Mouse (Mus musculus) neural tube, embryonic 13.5 days (tissue): ENCODE measurements at regions not wholly inside any gene's neighbourhood (a gene's known extent, or its start where the extent isn't known, plus 50 kb on each side); places are given as distances from the start of the nearest gene placed in this dataset.

Experiments
- ATAC-seq: fragments of 200-750 bp; cut with Nextera tagmentation; 2 replicates; pipeline ENCODE4 v1.8.0; 2017; ENCODE audit warnings: low read depth, mild to moderate bottlenecking, moderate TSS enrichment, moderate library complexity
- H3K27ac ChIP-seq: fragments of 300-500 bp; sonication (generic); replicated peaks from 2 replicates; pipeline ENCODE4 v1.5.1; 2015; ENCODE audit warnings: moderate library complexity, mild to moderate bottlenecking, inconsistent platforms
- H3K27me3 ChIP-seq: fragments of 300-500 bp; sonication (generic); 2 replicates; pipeline ENCODE4 v1.6.1; 2015; ENCODE audit warnings: mild to moderate bottlenecking, inconsistent platforms
- H3K36me3 ChIP-seq: fragments of 300-500 bp; sonication (generic); 2 replicates; pipeline ENCODE4 v1.6.1; 2015; ENCODE audit warnings: mild to moderate bottlenecking, inconsistent platforms
- H3K4me1 ChIP-seq: fragments of 300-500 bp; sonication (generic); replicated peaks from 2 replicates; pipeline ENCODE4 v1.6.1; 2015; ENCODE audit warnings: inconsistent platforms
- H3K4me2 ChIP-seq: fragments of 300-500 bp; sonication (generic); 2 replicates; pipeline ENCODE4 v1.6.1; 2015; ENCODE audit warnings: inconsistent platforms, mild to moderate bottlenecking, moderate library complexity
- H3K4me3 ChIP-seq: fragments of 300-500 bp; sonication (generic); 2 replicates; pipeline ENCODE4 v1.5.1; 2015; ENCODE audit warnings: mild to moderate bottlenecking, inconsistent platforms
- H3K9ac ChIP-seq: fragments of 300-500 bp; sonication (generic); 2 replicates; pipeline ENCODE4 v1.6.1; 2015; ENCODE audit warnings: moderate library complexity, mild to moderate bottlenecking, inconsistent platforms
- H3K9me3 ChIP-seq: fragments of 300-500 bp; sonication (generic); 2 replicates; pipeline ENCODE4 v1.6.1; 2016; ENCODE audit warnings: inconsistent platforms
- WGBS: fragments of 180-500 bp; shearing (Covaris S2); methylation state at CpG from one replicate; pipeline ENCODE4 v1.1.7; 2015; 5-methylcytosine and 5-hydroxymethylcytosine counted together

DNA sequence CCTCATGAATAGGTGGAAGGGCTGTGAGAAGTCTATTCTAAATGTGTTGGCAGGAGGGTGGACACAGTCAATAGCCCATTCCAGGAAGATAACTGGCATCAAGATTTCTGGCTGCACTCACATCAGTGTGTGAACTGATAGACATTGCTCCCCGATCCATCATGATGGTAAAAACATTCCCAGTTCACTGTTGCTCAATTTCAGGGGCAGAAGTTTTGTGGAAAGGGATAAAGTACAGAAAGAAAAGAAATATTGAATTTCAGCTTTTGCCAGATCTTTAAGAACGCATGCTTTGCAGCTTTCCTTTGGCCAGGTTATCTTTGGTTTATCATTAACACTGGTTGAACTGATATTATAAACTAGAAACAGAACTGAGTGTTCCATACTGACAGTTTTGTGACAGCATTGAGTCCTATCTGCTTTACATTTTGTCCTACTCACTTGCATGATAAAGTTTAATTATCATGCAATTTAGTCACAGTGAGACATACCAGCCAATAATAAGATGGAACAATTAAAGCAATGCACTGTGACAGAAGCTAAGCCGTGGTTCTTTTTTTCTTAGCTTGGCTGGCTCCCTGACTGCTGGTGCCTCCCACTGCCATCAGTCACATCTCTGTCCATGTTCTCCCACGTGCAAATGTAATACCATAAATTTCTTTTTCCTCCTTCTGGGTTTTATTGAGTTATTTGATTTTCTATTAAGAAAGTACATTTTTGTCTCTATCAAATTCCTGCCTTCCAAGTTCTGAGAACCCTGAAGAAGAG is 302.1 kb downstream of the Etaa1 start:
- Histone ChIP-seq H3K4me1 (no peaks in the 10 kb centered on the region), H3K36me3 (no peaks in the 10 kb centered on the region), H3K4me2 (no peak overlapping the region), H3K27ac (no peak overlapping the region), H3K27me3 (no peaks in the 10 kb centered on the region), H3K4me3 (no peak overlapping the region), H3K9ac (no peak overlapping the region), H3K9me3 (no peaks in the 10 kb centered on the region)
- 50% methylated on average over 4 of the region's 4 CpGs for WGBS
- no peak for ATAC-seq

DNA sequence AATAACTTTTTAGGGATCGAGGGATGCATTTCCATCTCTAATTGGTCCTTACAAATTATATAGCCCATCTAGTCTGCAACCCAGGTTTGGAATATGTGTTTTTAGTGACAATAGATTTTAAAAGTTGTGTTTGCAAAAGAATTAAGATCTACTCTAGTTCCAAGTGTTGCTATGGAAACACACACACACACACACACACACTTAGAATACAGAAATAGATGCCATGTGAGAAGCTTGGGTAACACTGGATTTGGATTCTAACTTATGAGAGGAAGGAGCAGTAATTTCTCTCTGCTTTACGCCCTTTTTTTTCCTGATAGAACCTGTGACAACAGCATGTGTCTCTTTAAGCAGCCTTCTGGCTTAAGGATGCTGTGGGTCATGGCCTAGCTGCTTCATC is 297.8 kb downstream of the Etaa1 start:
- no peak for ATAC-seq
- WGBS, result 92% methylated on average over 2 of the region's 2 CpGs
- Histone ChIP-seq H3K27ac (no peak overlapping the region), H3K4me2 (no peak overlapping the region), H3K4me3 (no peak overlapping the region), H3K9me3 (no peaks in the 10 kb centered on the region), H3K4me1 (0 out of 2 replicates have a peak, but pooled peaks cover 8% of the 10 kb centered on the region), H3K9ac (no peak overlapping the region), H3K36me3 (no peaks in the 10 kb centered on the region), H3K27me3 (no peaks in the 10 kb centered on the region)

DNA sequence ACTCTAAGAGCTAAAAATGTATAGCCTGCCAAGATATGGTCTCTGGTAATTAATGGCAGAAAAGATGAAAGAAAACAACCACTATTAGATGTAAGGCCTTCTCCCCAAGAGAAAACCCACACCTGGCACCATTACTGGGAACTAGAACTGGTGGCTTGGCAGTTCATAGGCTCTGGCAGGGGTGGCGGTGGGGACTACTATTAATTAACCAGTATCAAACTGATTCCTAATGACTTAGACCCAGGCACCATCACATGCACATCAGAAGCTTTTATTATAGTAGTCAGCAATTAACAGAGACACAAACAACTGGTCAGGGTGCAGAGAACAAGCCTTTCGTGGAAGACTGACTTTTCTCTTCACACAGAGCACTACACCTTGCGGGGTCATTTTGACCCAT is 296.0 kb downstream of the Etaa1 start:
- no peaks in the 10 kb centered on the region for H3K36me3 ChIP-seq
- 0 out of 2 replicates have a peak, but pooled peaks cover 8% of the 10 kb centered on the region for H3K4me1 ChIP-seq
- no peaks in the 10 kb centered on the region for H3K27me3 ChIP-seq
- H3K9ac ChIP-seq, result no peak overlapping the region
- no peak overlapping the region for H3K27ac ChIP-seq
- ATAC-seq, result peak; percentile 23; the same call in 1 of the 2 replicates
- H3K9me3 ChIP-seq, result no peaks in the 10 kb centered on the region
- no peak overlapping the region for H3K4me3 ChIP-seq
- WGBS, result 74% methylated on average over 3 of the region's 3 CpGs
- no peak overlapping the region for H3K4me2 ChIP-seq

DNA sequence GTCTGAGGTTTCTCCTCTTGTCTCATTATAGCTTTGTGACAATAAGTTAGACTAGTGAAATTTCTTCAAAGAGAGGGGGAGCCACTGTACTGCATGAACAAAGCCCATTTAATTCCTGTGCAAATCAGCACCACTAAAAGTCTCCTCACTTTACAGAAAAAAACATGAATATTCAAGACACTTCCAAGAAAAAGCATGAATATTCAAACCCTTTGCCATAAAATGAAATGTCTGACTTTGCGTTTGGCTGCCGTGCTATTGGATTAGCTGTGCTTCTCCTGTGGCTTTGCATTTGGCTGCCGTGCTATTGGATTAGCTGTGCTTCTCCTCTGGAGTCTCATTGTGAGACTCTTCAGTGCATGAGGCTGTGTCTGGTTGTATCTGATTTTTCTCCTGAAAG is 295.4 kb downstream of the Etaa1 start:
- H3K4me3 ChIP-seq, result no peak overlapping the region
- H3K9me3 ChIP-seq, result no peaks in the 10 kb centered on the region
- H3K36me3 ChIP-seq, result no peaks in the 10 kb centered on the region
- no peaks in the 10 kb centered on the region for H3K27me3 ChIP-seq
- no peak overlapping the region for H3K27ac ChIP-seq
- ATAC-seq, result peak; percentile 61; the same call in 1 of the 2 replicates
- H3K4me2 ChIP-seq, result no peak overlapping the region
- 26% methylated on average over 3 of the region's 3 CpGs for WGBS
- 0 out of 2 replicates have a peak, but pooled peaks cover 8% of the 10 kb centered on the region for H3K4me1 ChIP-seq
- no peak overlapping the region for H3K9ac ChIP-seq

DNA sequence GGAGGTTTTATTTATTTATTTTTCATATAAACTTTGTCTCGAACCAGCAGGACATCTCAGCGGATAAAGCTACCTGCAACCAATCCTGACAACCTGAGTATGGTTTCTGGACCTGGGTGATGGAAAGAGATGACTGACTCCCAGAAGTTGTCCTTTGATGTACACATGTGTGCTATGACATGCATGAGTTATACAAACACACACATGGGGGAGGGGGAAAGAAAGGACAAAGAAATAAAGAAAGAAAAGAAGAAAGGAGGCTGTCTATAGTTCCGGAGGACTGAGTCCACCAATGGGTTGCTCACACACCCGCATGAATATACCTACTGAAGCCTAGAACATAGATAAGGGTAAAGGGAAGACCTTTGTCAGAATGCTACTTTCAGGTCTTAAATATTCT is 295.0 kb downstream of the Etaa1 start:
- H3K9me3 ChIP-seq, result no peaks in the 10 kb centered on the region
- ATAC-seq, result no peak
- H3K4me2 ChIP-seq, result no peak overlapping the region
- no peak overlapping the region for H3K9ac ChIP-seq
- no peaks in the 10 kb centered on the region for H3K36me3 ChIP-seq
- no peak overlapping the region for H3K4me3 ChIP-seq
- 87% methylated on average over 4 of the region's 4 CpGs for WGBS
- 0 out of 2 replicates have a peak, but pooled peaks cover 8% of the 10 kb centered on the region for H3K4me1 ChIP-seq
- no peaks in the 10 kb centered on the region for H3K27me3 ChIP-seq
- no peak overlapping the region for H3K27ac ChIP-seq

DNA sequence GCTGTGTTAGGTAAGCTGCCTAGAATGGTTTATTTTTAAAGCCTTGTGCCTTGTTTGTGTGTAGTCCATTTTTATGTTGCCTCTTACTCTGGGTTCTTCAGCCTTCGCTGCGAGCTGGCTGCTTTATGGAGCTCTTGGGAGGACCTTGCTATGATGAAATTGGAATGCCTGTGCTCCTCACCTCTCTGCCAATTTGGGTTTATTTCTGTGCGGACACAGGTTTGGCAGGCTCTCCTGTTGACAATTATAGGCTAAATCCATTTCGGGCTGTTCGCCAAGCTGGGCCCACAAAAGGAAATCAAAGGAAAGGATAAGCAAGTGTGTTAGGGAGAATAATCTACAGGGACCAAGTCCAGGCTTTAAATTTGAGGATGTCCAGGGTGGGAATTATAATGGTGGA is 289.8 kb downstream of the Etaa1 start:
- H3K9ac ChIP-seq, result no peak overlapping the region
- ATAC-seq, result no peak
- no peak overlapping the region for H3K4me2 ChIP-seq
- no peaks in the 10 kb centered on the region for H3K4me1 ChIP-seq
- no peaks in the 10 kb centered on the region for H3K9me3 ChIP-seq
- 69% methylated on average over 5 of the region's 5 CpGs for WGBS
- H3K27me3 ChIP-seq, result no peaks in the 10 kb centered on the region
- no peaks in the 10 kb centered on the region for H3K36me3 ChIP-seq
- H3K4me3 ChIP-seq, result no peak overlapping the region
- H3K27ac ChIP-seq, result 0 out of 2 replicates have a peak overlapping the region, but pooled peaks have one; percentile 11

DNA sequence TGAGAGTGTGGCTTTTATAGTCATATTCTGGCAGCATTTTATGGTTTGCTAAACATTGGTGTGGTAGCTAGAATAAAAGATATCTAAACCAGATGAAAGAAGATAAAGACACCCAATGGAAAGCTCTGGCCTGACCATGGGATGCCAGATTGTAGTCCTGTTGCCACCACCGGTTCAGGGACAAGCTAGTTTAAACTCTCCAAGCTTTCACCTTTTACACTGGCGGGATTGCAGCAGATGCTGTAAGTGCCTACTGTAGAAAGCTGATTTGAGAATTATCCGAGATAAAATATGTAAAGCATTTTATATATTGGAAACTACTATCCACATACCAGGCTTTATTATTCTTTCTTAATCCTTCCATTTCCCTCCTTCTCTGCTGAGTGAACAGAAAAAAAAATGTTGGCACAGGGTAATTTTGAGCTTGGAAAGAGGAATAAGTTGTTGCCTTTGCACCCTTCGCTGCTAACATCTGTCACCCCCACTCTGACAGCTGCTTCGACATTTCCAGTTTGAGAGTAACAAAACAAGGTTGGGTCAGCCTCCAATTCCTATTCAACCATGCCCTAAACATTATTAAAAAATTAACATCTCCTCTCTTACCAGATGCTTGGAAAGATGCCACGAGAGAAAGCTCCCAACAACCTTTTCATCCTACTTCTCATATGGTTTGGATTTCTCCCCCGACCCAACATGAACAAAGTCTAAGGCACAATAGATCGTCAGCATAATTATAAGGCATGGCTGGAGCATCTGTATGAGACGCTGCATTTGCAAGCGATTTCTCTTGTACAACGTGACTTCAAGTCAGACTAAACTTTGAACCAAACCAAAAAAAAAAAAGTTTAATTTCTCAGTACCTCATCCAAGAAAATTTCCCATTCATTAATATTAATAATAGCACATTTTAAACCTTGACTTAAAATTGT is 287.8 kb downstream of the Etaa1 start:
- Histone ChIP-seq H3K27me3 (no peaks in the 10 kb centered on the region), H3K36me3 (no peaks in the 10 kb centered on the region), H3K4me3 (no peak overlapping the region), H3K9ac (no peak overlapping the region), H3K9me3 (no peaks in the 10 kb centered on the region), H3K4me2 (no peak overlapping the region), H3K4me1 (no peaks in the 10 kb centered on the region), H3K27ac (no peak overlapping the region)
- WGBS, result 78% methylated on average over 11 of the region's 11 CpGs
- ATAC-seq, result no peak

DNA sequence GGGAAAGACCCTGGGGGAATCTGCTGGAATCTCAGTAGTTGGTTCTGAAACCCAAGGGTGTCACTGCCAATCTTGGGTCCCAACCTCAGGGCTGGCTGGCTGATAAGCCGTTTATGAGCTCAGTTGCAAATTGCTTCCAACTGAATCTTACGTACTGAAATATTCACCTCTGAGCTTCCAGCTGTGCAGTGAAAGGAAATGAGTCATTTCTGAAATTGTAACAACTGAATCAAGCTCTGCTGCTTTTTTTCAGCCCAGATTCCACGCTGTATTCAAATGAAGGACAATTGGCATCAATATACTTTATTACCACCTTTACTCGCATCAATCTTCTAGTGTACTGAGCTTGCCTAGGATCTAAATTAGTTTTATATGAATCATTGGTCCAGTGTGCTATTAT is 272.7 kb downstream of the Etaa1 start:
- H3K9ac ChIP-seq, result no peak overlapping the region

DNA sequence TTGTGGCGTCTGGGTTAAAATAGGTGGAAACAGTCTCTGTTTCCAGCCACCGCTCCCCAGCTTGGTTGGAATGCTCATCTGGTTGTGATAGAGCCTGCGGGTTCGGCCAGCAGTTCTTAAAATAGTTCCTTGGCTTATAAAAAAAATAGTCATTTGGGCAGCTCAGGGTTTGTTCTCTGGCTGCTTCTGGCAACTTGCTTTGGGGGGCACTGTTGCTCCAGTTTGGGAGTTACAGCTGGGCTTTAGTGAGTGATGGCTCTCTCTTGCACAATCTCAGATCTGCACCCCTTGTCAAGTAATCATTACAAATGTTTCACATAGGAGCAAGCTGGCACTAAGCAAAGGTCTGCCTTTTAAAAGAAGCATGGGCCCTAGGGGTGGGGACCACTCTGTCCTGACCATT is 268.0 kb downstream of the Etaa1 start:
- no peaks in the 10 kb centered on the region for H3K36me3 ChIP-seq
- H3K9ac ChIP-seq, result no peak overlapping the region
- H3K27me3 ChIP-seq, result no peaks in the 10 kb centered on the region
- no peak overlapping the region for H3K27ac ChIP-seq
- no peak overlapping the region for H3K4me2 ChIP-seq
- peaks cover 8% of the 10 kb centered on the region for H3K4me1 ChIP-seq
- peak; percentile 80 for ATAC-seq
- 43% methylated on average over 4 of the region's 4 CpGs for WGBS
- H3K9me3 ChIP-seq, result peaks cover 6% of the 10 kb centered on the region; the same call in 1 of the 2 replicates
- H3K4me3 ChIP-seq, result no peak overlapping the region

More for the DNA sequence above, 272.7 kb downstream of the Etaa1 start:
- Histone ChIP-seq H3K27me3 (no peaks in the 10 kb centered on the region), H3K4me2 (no peak overlapping the region), H3K36me3 (no peaks in the 10 kb centered on the region), H3K4me3 (no peak overlapping the region), H3K4me1 (0 out of 2 replicates have a peak, but pooled peaks cover 2% of the 10 kb centered on the region), H3K9me3 (peaks cover 6% of the 10 kb centered on the region; the same call in 1 of the 2 replicates), H3K27ac (no peak overlapping the region)
- 53% methylated on average over 4 of the region's 4 CpGs for WGBS
- ATAC-seq, result no peak

DNA sequence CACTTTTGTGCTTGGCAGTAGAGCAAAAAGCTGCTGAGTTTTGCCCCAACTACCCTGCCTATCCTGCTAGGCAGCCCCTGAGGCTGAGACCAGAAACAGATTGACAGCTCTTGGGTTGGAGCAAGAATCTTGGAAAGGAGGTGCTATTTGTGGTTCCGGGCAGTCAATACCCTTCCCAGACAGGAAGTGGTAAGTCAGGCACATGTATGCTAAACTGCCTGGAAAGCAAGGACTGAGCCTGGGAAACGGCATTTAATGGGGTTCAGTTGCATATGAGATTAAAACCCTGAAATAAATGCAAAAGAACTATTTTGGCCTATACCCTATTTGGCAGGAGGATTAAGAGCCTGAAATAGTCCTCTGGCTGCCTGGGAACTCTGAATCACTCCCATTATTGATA is 266.9 kb downstream of the Etaa1 start:
- H3K9ac ChIP-seq, result no peak overlapping the region
- peaks cover 8% of the 10 kb centered on the region for H3K4me1 ChIP-seq
- H3K9me3 ChIP-seq, result peaks cover 6% of the 10 kb centered on the region; the same call in 1 of the 2 replicates
- H3K4me2 ChIP-seq, result no peak overlapping the region
- ATAC-seq, result no peak
- H3K27me3 ChIP-seq, result no peaks in the 10 kb centered on the region
- WGBS, result 72% methylated on average over 2 of the region's 2 CpGs
- H3K27ac ChIP-seq, result peak overlapping the region; percentile 59
- H3K36me3 ChIP-seq, result no peaks in the 10 kb centered on the region
- no peak overlapping the region for H3K4me3 ChIP-seq

DNA sequence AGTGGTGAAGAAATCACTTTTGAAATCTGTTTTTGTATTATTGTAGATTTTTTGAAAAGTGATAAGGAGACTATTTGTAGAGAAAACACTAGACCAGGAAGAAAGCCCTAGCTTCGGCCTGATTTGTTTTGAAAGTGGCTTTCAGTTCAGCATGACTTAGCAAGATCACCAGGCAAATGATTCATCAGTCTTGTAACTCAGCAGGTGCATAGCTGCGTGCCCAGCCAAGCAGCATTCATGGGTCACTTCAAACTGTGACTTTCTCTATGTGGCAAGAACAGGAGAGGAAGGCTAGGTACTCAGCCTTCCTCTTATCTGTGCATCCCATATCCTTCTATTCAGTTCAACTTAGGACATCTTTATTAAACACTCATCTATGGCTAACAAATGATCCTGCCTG is 259.5 kb downstream of the Etaa1 start:
- whole genome bisulfite sequencing, result 59% methylated on average over 2 of the region's 2 CpGs

DNA sequence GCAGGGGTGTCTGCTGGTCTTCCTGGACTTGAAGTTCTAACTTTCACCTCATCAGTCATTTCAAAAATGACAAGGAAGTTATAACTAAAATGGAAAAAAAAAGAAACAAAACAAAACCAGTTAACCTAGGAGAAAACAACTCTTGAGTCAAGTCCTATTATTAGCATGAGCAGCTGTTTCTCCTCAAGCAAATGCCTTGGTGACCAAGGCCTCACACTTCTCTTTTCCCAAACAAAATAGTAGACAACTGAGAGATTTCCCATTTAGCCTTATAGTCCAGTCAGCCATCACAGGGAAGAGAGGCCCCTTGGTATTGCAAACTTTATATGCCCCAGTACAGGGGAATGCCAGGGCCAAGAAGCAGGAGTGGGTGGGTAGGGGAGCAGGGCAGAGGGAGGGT is 244.9 kb downstream of the Etaa1 start:
- no peaks in the 10 kb centered on the region for H3K36me3 ChIP-seq
- H3K4me2 ChIP-seq, result no peak overlapping the region
- H3K4me1 ChIP-seq, result no peaks in the 10 kb centered on the region
- no peak overlapping the region for H3K27ac ChIP-seq
- H3K27me3 ChIP-seq, result no peaks in the 10 kb centered on the region
- H3K9ac ChIP-seq, result no peak overlapping the region
- H3K4me3 ChIP-seq, result no peak overlapping the region
- no peak for ATAC-seq
- peaks cover 4% of the 10 kb centered on the region; the same call in 1 of the 2 replicates for H3K9me3 ChIP-seq

More for the DNA sequence above, 259.5 kb downstream of the Etaa1 start:
- Histone ChIP-seq H3K4me2 (no peak overlapping the region), H3K4me1 (no peaks in the 10 kb centered on the region), H3K4me3 (no peak overlapping the region), H3K27ac (no peak overlapping the region), H3K36me3 (no peaks in the 10 kb centered on the region), H3K27me3 (no peaks in the 10 kb centered on the region), H3K9ac (no peak overlapping the region), H3K9me3 (no peaks in the 10 kb centered on the region)
- ATAC-seq, result no peak
